8 mouse cellular contexts compared by ENCODE assay signal in genomic region chr5:149851011-149851410, GRCm38 (mm10).
DNase-seq lines count a peak whose midpoint lies in the region; ATAC-seq and TF ChIP-seq lines count a peak whose summit lies in the region.

No protein-coding gene starts in this region.

- TF ChIP-seq CTCF in small intestine, adult 2 months (IDR thresholded peaks at IDR 0.05; ENCODE audit: extremely low read depth, insufficient read length, insufficient replicate concordance, low read depth, low read length) = peak; percentile 84; the same call in 1 of the 2 replicates

- peaks cover 4% of the 10 kb centered on the region; the same call in 1 of the 2 replicates for H3K27me3 ChIP-seq in heart, embryonic 12.5 days (replicated peaks)
- H3K27me3 ChIP-seq in forebrain, embryonic 13.5 days = no peaks in the 10 kb centered on the region
- no peaks in the 10 kb centered on the region for H3K27me3 ChIP-seq in small intestine, adult 2 months (ENCODE audit: control insufficient read depth, insufficient read depth, low read length)

- 12% methylated on average over 9 of the region's 9 CpGs for WGBS in heart, embryonic 12.5 days
- WGBS in forebrain, embryonic 13.5 days = 12% methylated on average over 9 of the region's 9 CpGs
- whole genome bisulfite sequencing in small intestine, adult 2 months = 7% methylated on average over 9 of the region's 9 CpGs

- H3K4me1 ChIP-seq in heart, embryonic 12.5 days (replicated peaks) = peaks cover 10% of the 10 kb centered on the region; the same call in 1 of the 2 replicates
- H3K4me1 ChIP-seq in forebrain, embryonic 13.5 days = 0 out of 2 replicates have a peak, but pooled peaks cover 3% of the 10 kb centered on the region
- H3K4me1 ChIP-seq in small intestine, adult 2 months (ENCODE audit: control insufficient read depth, insufficient read depth, insufficient read length, low read length) = no peaks in the 10 kb centered on the region

- H3K9ac ChIP-seq in heart, embryonic 12.5 days = no peak overlapping the region
- H3K9ac ChIP-seq in forebrain, embryonic 13.5 days = no peak overlapping the region

- no peak overlapping the region for H3K27ac ChIP-seq in heart, embryonic 12.5 days (ENCODE audit: poor library complexity, severe bottlenecking)
- H3K27ac ChIP-seq in forebrain, embryonic 13.5 days = no peak overlapping the region
- H3K27ac ChIP-seq in small intestine, adult 2 months (ENCODE audit: insufficient read depth, low read depth, low read length) = no peak overlapping the region

- peak; percentile 37 to 82 for DNase-seq in heart, adult 18-20 months
- DNase-seq in brain, adult 2 months (ENCODE audit: low read depth, low spot score) = peak; percentile 74
- peak; percentile 79 for DNase-seq in hindlimb bud, embryonic 11.5 days (ENCODE audit: extremely low spot score, low read depth, low spot score)
- peak; percentile 62 to 81 for DNase-seq in layer of hippocampus, postnatal 25 days (ENCODE audit: extremely low spot score in 1 of 2, low spot score in 1 of 2)

- H3K4me2 ChIP-seq in heart, embryonic 12.5 days = no peak overlapping the region
- H3K4me2 ChIP-seq in forebrain, embryonic 13.5 days = no peak overlapping the region

- H3K4me3 ChIP-seq in heart, embryonic 12.5 days = no peak overlapping the region
- H3K4me3 ChIP-seq in forebrain, embryonic 13.5 days = no peak overlapping the region
- H3K4me3 ChIP-seq in small intestine, adult 2 months (ENCODE audit: low read depth, low read length) = no peak overlapping the region

- H3K9me3 ChIP-seq in heart, embryonic 12.5 days (replicated peaks) = no peaks in the 10 kb centered on the region
- no peaks in the 10 kb centered on the region for H3K9me3 ChIP-seq in forebrain, embryonic 13.5 days (replicated peaks)

- H3K36me3 ChIP-seq in heart, embryonic 12.5 days = no peaks in the 10 kb centered on the region
- H3K36me3 ChIP-seq in forebrain, embryonic 13.5 days (ENCODE audit: poor library complexity, severe bottlenecking) = no peaks in the 10 kb centered on the region
- no peaks in the 10 kb centered on the region for H3K36me3 ChIP-seq in small intestine, adult 2 months (ENCODE audit: control insufficient read depth, insufficient read depth, low read length)

- no peak for TF ChIP-seq POLR2A in small intestine, adult 2 months (IDR thresholded peaks at IDR 0.05; ENCODE audit: low read depth, low read length)

- no peak for ATAC-seq in heart, embryonic 12.5 days (ENCODE audit: insufficient number of reproducible peaks, low FRiP score)
- peak; percentile 59; the same call in 1 of the 2 replicates for ATAC-seq in forebrain, embryonic 13.5 days
- peak; percentile 63 for ATAC-seq in megakaryocyte, adult 5-6 weeks (ENCODE audit: poor library complexity, severe bottlenecking)
